Mouse (Mus musculus) liver, adult 2 months (tissue): ENCODE results near the gene Tsen34.

Experiments
- CTCF ChIP-seq: fragments of 200-500 bp; IDR thresholded peaks from 2 replicates; pipeline ENCODE4 v1.5.1; 2011; ENCODE audit warnings: low read depth, low read length, control low read depth
- POLR2A ChIP-seq: fragments of 200-500 bp; IDR thresholded peaks from 2 replicates; pipeline ENCODE4 v1.6.1; 2011; ENCODE audit warnings: low read length, control low read depth; ENCODE audit not compliant: insufficient read depth; ENCODE audit errors: extremely low read depth

- TF ChIP-seq CTCF (no peak), POLR2A (no peak)
Observed at GRCm38 (mm10) chr7:3644348-3644671, 48.4 kb upstream of the Tsen34 start.
